Mouse (Mus musculus): ENCODE measurements around the gene Olfr1246.
"Not testable (repeated sequence)": the region's sequence is repeated elsewhere in the genome, so short reads cannot be mapped to it uniquely, and the experiment has no call there.

Gene Olfr1246

GRCm38 (mm10) chr2:89593057-89593456 is at the start of gene Olfr1246:
Gene Olfr1246 (minus strand): TSS chr2:89593157.
- DNase-seq (ENCODE audit: low read depth, low spot score): no peak

GRCm38 (mm10) chr2:89634883-89635282 is 41.9 kb upstream of the Olfr1246 start, which contains the start of gene Olfr1249:
Gene Olfr1249 (minus strand): TSS chr2:89634983.
- no peak for DNase-seq (ENCODE audit: low read depth, low spot score)

- not testable (repeated sequence) for DNase-seq (ENCODE audit: low read depth, low spot score)
These were observed 25.2 kb upstream of the Olfr1246 start, which contains the start of gene Olfr1248 for GRCm38 (mm10) chr2:89618145-89618544. Gene Olfr1248 (minus strand): TSS chr2:89618245.

- no peak for DNase-seq (ENCODE audit: low read depth, low spot score)
These were observed 21.1 kb upstream of the Olfr1246 start, which contains the start of gene Olfr1247 for GRCm38 (mm10) chr2:89614030-89614429. Gene Olfr1247 (minus strand): TSS chr2:89614130.

- no peak for DNase-seq (ENCODE audit: low read depth, low spot score)
These were observed 14.6 kb downstream of the Olfr1246 start, which contains the start of gene Olfr1245 for GRCm38 (mm10) chr2:89578347-89578746. Gene Olfr1245 (minus strand): TSS chr2:89578447.

GRCm38 (mm10) chr2:89562706-89563105 is 30.3 kb downstream of the Olfr1246 start:
- DNase-seq (ENCODE audit: low read depth, low spot score): not testable (repeated sequence)

- no peak for DNase-seq (ENCODE audit: low read depth, low spot score)
These were observed 48.4 kb downstream of the Olfr1246 start for GRCm38 (mm10) chr2:89544516-89544915.

- DNase-seq (ENCODE audit: low read depth, low spot score): no peak
These were observed 53.0 kb downstream of the Olfr1246 start for GRCm38 (mm10) chr2:89539923-89540322.
